Mouse (Mus musculus) erythroid progenitor cell, adult 5-6 weeks (primary cell): ENCODE measurements around the gene Gla. TPM values are rescaled to one million over a fixed set of nuclear protein-coding genes. Genes with fewer than 3 reads are reported as not detected.

Experiments
- ATAC-seq: replicated peaks from 2 replicates; pipeline ENCODE4 v1.8.0; 2016; ENCODE audit warnings: moderate number of reproducible peaks, mild to moderate bottlenecking, moderate TSS enrichment, inconsistent platforms; ENCODE audit not compliant: poor library complexity, low FRiP score, severe bottlenecking
- total RNA-seq, 2 experiments: library from RNA; stranded (forward) in 1 of 2; stranded (reverse) in 1 of 2; fragments of 150-400 nt in 1 of 2; fragments of 186-747, 209-891 nt in 1 of 2; gene quantifications; 2 replicates each; pipeline versions ENCODE4 v1.2.3 to v1.2.4; 2015 to 2017; ENCODE audit warnings: low replicate concordance in 2 of 2

Gene Gla
- total RNA-seq (2015; ENCODE audit: low replicate concordance): 1.3 TPM in 1 of 2 replicates, not detected in the other
- total RNA-seq (2017; ENCODE audit: low replicate concordance): 1.4 and 2.1 TPM in 2 replicates

DNA sequence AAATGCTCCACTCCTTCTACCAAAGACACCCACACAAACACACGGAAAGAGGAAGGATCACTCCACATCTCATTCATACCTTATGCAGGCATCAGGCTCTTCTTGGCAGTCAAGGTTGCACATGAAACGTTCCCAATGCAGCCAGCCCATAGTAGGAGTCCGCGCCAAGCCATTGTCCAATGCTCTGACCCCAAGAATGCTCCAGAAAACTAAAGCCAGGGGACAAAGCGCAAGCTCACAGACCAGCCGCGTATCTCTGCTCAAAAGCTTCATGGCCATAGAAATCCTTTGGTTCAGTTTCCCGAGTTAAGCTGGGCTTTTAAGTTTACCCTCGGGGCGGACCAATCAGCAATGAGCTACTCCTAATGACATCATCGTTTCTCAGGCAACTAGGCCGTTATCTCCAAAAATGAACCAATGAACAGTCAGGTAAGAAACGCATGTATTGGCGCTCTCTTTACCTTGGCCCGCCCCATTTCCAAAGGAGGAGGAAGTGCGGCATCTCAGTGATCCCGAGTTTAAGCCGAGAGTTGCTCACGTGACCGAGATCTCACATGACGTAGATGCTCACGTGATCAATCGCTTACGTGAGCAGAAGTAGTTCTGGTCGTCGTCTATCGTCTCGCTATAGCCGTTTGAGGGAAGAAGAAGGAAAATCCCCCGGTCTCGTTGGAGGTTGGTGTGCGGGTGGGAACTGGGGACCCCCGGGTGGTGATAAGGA lies at the start of gene Gla, which contains the start of gene Hnrnph2:
Gene Gla, minus strand, starts transcription at position 467 of the 721 bp plus-strand sequence.
Gene Hnrnph2, plus strand, starts transcription at position 521 of the 721 bp plus-strand sequence.
- peak; percentile 96 for ATAC-seq

- ATAC-seq: peak; percentile 57; the same call in 1 of the 2 replicates
Observed at GRCm38 (mm10) chrX:134648031-134648692, 47.2 kb upstream of the Gla start.

- ATAC-seq: no peak
Observed at GRCm38 (mm10) chrX:134647421-134647820, 46.5 kb upstream of the Gla start.

DNA sequence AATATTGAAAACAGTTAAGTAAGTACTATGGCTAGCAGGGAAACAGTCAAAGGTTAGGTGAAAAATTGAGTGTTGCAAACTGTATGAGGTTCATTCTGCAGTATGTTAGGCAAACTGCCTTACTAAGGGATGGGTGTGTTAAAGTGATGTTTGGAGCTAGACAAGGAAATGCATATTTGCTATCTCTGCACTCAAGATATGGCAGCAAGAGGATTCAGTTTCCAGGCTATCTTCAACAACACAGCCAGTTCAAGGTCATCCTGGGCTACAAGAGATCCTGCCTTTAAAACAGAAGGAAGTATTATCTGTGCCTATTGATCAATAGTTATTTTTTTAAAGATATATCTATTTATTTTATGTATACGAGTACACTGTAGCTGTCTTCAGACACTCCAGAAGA lies 45.4 kb upstream of the Gla start:
- no peak for ATAC-seq

DNA sequence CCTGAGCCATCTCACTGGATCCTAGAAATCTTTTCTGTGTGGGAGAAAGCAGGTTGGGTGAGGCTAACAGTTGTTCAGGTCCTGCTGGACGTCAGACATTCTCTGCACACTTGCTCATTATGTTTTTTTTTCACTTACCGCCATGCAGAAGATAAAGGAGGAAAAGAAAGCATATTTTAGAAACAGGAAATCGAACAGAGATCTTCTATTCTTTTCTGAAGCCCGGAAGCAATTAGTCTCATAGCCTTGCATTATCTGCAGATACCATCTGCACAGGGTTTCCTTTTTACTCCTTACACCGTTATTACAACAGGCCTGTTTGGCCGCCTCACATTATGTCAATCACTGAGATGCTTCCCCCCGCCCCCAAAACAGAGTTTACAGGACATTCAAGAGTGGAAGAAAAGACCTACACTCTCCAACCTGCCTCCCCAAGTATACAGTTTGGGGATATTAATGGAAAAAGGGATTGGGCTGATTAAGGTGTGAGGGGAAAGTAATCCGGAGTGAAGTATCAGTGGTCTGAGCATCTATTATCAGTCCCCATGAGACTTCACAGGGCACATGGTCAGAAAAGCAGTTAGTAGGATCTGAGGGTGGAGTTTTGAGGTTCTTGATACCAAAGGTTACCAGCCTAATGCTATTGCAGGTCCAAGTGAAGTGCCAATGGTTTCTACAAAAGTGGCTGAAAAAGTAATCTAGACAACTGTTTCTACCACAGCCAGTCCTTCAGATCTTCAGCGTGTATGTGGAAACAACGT lies 40.3 kb upstream of the Gla start:
- no peak for ATAC-seq

- no peak for ATAC-seq
Observed at GRCm38 (mm10) chrX:134635860-134636259, 34.9 kb upstream of the Gla start.

GRCm38 (mm10) chrX:134635111-134635510 lies 34.2 kb upstream of the Gla start:
- ATAC-seq: no peak

DNA sequence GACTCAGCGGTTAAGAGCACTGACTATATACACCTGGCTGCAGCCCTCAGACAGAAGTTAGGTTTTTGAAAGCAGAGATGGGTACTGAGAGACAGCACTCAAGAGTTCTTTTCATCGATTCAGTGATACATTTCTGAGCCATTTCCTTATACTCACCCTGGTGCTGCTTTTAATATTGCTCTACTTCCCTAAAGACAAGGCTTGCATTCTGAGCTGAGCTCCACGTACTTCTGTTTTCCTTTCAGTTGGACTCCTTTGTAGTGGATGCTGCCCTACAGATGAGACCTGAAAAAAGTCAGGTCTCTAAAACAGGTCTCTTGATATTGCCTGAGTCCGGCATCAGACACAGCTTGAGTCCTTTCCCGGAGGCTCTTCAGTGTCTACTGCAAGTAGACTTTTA lies 31.8 kb upstream of the Gla start:
- ATAC-seq: no peak

- ATAC-seq: no peak
Observed at GRCm38 (mm10) chrX:134628200-134628599, 27.3 kb upstream of the Gla start.

GRCm38 (mm10) chrX:134623350-134623749 lies 22.4 kb upstream of the Gla start:
- ATAC-seq: no peak

- no peak for ATAC-seq
Observed at GRCm38 (mm10) chrX:134621685-134622084, 20.8 kb upstream of the Gla start.

DNA sequence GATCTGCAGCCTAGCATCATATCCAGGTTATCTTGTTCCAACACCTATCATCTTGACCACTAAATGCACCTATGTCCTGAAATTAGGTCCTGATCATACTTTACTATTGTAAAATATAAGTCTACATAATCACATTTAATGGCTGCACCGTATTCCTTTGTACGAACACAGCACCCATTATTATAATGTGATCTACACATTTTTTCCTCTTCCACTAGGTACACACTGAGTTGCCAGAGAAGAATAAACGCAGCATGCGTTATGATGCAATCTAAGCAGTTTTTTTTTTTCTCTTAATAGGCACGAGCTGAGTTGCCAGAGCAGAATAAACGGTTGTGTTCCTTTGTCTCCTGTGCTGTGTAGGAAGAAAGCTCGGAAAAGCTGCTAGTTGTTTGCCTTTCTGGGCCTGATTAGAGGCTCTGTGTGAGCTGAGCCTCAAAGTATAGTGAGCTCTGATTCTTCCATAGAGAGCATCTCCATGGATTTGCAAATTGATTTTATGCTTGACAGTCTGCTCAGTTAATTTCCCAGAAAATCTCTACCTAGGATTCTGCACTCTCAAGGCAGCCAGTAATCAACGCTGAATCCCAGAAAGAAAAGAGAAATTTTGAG lies 19.4 kb upstream of the Gla start:
- ATAC-seq: no peak

DNA sequence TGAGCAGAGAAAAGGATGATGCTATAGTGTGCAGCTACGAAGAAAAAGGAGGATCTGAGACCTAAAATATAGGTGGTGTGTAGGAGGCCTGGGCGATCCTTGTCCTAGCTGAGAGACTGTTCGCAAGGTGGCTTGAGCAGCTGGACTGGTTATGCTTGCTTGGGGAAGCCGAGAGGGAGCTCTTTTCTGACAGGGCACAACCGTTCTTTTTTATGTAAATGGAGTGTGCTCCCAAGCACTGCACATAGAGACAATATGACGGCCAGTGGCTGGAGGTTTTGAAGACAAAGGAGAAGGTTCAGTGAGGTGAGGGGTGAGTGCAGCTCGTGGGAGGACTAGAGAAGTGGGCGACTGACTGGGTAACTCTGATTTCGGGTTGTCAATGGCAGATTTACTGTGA lies 18.8 kb upstream of the Gla start:
- no peak for ATAC-seq

DNA sequence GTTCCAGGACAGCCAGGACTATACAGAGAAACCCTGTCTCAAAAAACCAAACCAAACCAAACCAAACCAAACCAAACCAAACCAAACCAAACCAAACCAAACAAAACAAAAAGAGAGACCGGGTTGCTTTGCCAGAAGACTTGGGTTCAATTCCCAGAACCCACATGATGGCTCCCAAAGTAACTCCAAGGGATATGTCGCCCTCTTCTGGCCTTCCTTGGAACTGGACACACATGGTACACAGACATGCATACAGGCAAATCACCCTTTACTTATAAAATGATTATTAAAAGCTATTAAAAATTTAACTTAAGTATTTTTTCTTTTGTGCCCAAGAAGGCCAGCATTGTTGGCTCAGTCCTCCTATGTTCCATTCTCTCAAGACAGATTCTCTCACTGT lies 13.4 kb upstream of the Gla start:
- ATAC-seq: 0 out of 2 replicates have a peak, but pooled peaks have one; percentile 61

GRCm38 (mm10) chrX:134612285-134612959 lies 11.5 kb upstream of the Gla start:
- ATAC-seq: peak; percentile 65

DNA sequence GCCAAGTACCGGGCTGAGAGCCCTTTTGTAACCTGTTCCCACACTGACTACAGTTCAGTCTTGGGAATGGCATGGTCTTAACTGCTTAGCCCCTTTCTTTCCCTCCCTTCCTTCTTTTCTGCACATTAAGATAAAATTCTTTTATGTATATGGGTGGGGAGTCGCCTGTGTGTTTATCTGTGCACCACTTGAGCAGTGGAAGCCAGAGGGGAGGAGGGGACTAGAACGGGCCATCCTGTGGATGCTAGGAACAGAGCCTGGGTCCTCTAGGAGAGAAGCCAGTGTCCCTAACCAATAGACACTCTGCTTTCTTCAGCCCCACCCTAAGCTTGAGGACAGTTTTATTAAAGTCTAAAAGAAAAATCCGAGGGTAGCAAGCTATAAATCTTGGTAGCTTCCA lies 10.1 kb upstream of the Gla start:
- ATAC-seq: 0 out of 2 replicates have a peak, but pooled peaks have one; percentile 54

- ATAC-seq: no peak; the same call in 1 of the 2 replicates
Observed at GRCm38 (mm10) chrX:134609472-134609871, 8.5 kb upstream of the Gla start.

- ATAC-seq: peak; percentile 46
Observed at GRCm38 (mm10) chrX:134601380-134602120, 625 bp upstream of the Gla start.
